Mouse (Mus musculus): ENCODE data around the gene Tead1. TPM values are rescaled to one million over a fixed set of nuclear protein-coding genes. Genes with fewer than 3 reads are reported as not detected.

The Tead1 gene
- polyA plus RNA-seq, 1 experiment = 210 TPM

GRCm38 (mm10) chr7:112823621-112824020, 144.5 kb downstream of the Tead1 start:
- H3K36me3 ChIP-seq (ENCODE audit: control insufficient read depth, insufficient read depth, low read length, poor library complexity, severe bottlenecking) = no peaks in the 10 kb centered on the region
- no peak overlapping the region for H3K4me3 ChIP-seq (ENCODE audit: low read depth, low read length)
- H3K9ac ChIP-seq (ENCODE audit: low read depth, poor library complexity, severe bottlenecking) = no peak overlapping the region
- H3K27me3 ChIP-seq (ENCODE audit: control insufficient read depth, insufficient read depth, low read length, poor library complexity, severe bottlenecking) = no peaks in the 10 kb centered on the region
- peak overlapping the region; percentile 17 for H3K27ac ChIP-seq (ENCODE audit: insufficient read depth, low read length)
- H3K4me1 ChIP-seq (ENCODE audit: control insufficient read depth, insufficient read depth, low read length) = peaks cover 10% of the 10 kb centered on the region
- TF ChIP-seq EP300 (IDR thresholded peaks at IDR 0.05; ENCODE audit: insufficient read depth, low read depth, low read length) (peak; percentile 87), POLR2A (IDR thresholded peaks at IDR 0.05; ENCODE audit: insufficient read depth, low read length) (no peak)
- no peaks in the 10 kb centered on the region for H3K9me3 ChIP-seq (replicated peaks; ENCODE audit: control insufficient read depth, insufficient read depth, low read length, poor library complexity, severe bottlenecking)

GRCm38 (mm10) chr7:112825339-112825781, 146.2 kb downstream of the Tead1 start:
- H3K9ac ChIP-seq (ENCODE audit: low read depth, poor library complexity, severe bottlenecking) = peak overlapping the region; percentile 62
- no peak overlapping the region; the same call in 1 of the 2 replicates for H3K4me3 ChIP-seq (ENCODE audit: low read depth, low read length)

GRCm38 (mm10) chr7:112826114-112826911, 147.2 kb downstream of the Tead1 start:
- Histone ChIP-seq H3K4me1 (ENCODE audit: control insufficient read depth, insufficient read depth, low read length) (peaks cover 13% of the 10 kb centered on the region), H3K9ac (ENCODE audit: low read depth, poor library complexity, severe bottlenecking) (peak overlapping the region; percentile 62), H3K27me3 (ENCODE audit: control insufficient read depth, insufficient read depth, low read length, poor library complexity, severe bottlenecking) (no peaks in the 10 kb centered on the region), H3K27ac (ENCODE audit: insufficient read depth, low read length) (peak overlapping the region; percentile 86), H3K36me3 (ENCODE audit: control insufficient read depth, insufficient read depth, low read length, poor library complexity, severe bottlenecking) (no peaks in the 10 kb centered on the region), H3K9me3 (replicated peaks; ENCODE audit: control insufficient read depth, insufficient read depth, low read length, poor library complexity, severe bottlenecking) (no peaks in the 10 kb centered on the region), H3K4me3 (ENCODE audit: low read depth, low read length) (peak overlapping the region; percentile 4; the same call in 1 of the 2 replicates)
- TF ChIP-seq POLR2A (IDR thresholded peaks at IDR 0.05; ENCODE audit: insufficient read depth, low read length) (no peak), EP300 (IDR thresholded peaks at IDR 0.05; ENCODE audit: insufficient read depth, low read depth, low read length) (no peak), CTCF (IDR thresholded peaks at IDR 0.05; ENCODE audit: low read depth, low read length) (no peak)

More at GRCm38 (mm10) chr7:112825339-112825781, 146.2 kb downstream of the Tead1 start:
- Histone ChIP-seq H3K27ac (ENCODE audit: insufficient read depth, low read length) (peak overlapping the region; percentile 86), H3K9me3 (replicated peaks; ENCODE audit: control insufficient read depth, insufficient read depth, low read length, poor library complexity, severe bottlenecking) (no peaks in the 10 kb centered on the region), H3K27me3 (ENCODE audit: control insufficient read depth, insufficient read depth, low read length, poor library complexity, severe bottlenecking) (no peaks in the 10 kb centered on the region), H3K36me3 (ENCODE audit: control insufficient read depth, insufficient read depth, low read length, poor library complexity, severe bottlenecking) (no peaks in the 10 kb centered on the region), H3K4me1 (ENCODE audit: control insufficient read depth, insufficient read depth, low read length) (peaks cover 13% of the 10 kb centered on the region)
- TF ChIP-seq CTCF (IDR thresholded peaks at IDR 0.05; ENCODE audit: low read depth, low read length) (no peak), POLR2A (IDR thresholded peaks at IDR 0.05; ENCODE audit: insufficient read depth, low read length) (no peak), EP300 (IDR thresholded peaks at IDR 0.05; ENCODE audit: insufficient read depth, low read depth, low read length) (no peak)

- TF ChIP-seq EP300 (IDR thresholded peaks at IDR 0.05; ENCODE audit: insufficient read depth, low read depth, low read length) (peak; percentile 80), CTCF (IDR thresholded peaks at IDR 0.05; ENCODE audit: low read depth, low read length) (no peak), POLR2A (IDR thresholded peaks at IDR 0.05; ENCODE audit: insufficient read depth, low read length) (no peak)
- H3K9ac ChIP-seq (ENCODE audit: low read depth, poor library complexity, severe bottlenecking) = no peak overlapping the region
- no peaks in the 10 kb centered on the region for H3K27me3 ChIP-seq (ENCODE audit: control insufficient read depth, insufficient read depth, low read length, poor library complexity, severe bottlenecking)
- H3K9me3 ChIP-seq (replicated peaks; ENCODE audit: control insufficient read depth, insufficient read depth, low read length, poor library complexity, severe bottlenecking) = no peaks in the 10 kb centered on the region
- H3K4me3 ChIP-seq (ENCODE audit: low read depth, low read length) = no peak overlapping the region
- peak overlapping the region; percentile 65 for H3K27ac ChIP-seq (ENCODE audit: insufficient read depth, low read length)
- no peaks in the 10 kb centered on the region for H3K36me3 ChIP-seq (ENCODE audit: control insufficient read depth, insufficient read depth, low read length, poor library complexity, severe bottlenecking)
- H3K4me1 ChIP-seq (ENCODE audit: control insufficient read depth, insufficient read depth, low read length) = peaks cover 15% of the 10 kb centered on the region
Measured at GRCm38 (mm10) chr7:112828016-112828695, 149.0 kb downstream of the Tead1 start.

- Histone ChIP-seq H3K27ac (ENCODE audit: insufficient read depth, low read length) (peak overlapping the region; percentile 16; the same call in 1 of the 2 replicates), H3K9ac (ENCODE audit: low read depth, poor library complexity, severe bottlenecking) (no peak overlapping the region), H3K27me3 (ENCODE audit: control insufficient read depth, insufficient read depth, low read length, poor library complexity, severe bottlenecking) (no peaks in the 10 kb centered on the region), H3K4me1 (ENCODE audit: control insufficient read depth, insufficient read depth, low read length) (peaks cover 16% of the 10 kb centered on the region), H3K4me3 (ENCODE audit: low read depth, low read length) (no peak overlapping the region), H3K9me3 (replicated peaks; ENCODE audit: control insufficient read depth, insufficient read depth, low read length, poor library complexity, severe bottlenecking) (no peaks in the 10 kb centered on the region), H3K36me3 (ENCODE audit: control insufficient read depth, insufficient read depth, low read length, poor library complexity, severe bottlenecking) (no peaks in the 10 kb centered on the region)
- TF ChIP-seq POLR2A (IDR thresholded peaks at IDR 0.05; ENCODE audit: insufficient read depth, low read length) = no peak
- TF ChIP-seq CTCF (IDR thresholded peaks at IDR 0.05; ENCODE audit: low read depth, low read length) = no peak
- no peak for TF ChIP-seq EP300 (IDR thresholded peaks at IDR 0.05; ENCODE audit: insufficient read depth, low read depth, low read length)
Measured at GRCm38 (mm10) chr7:112828696-112829022, 149.5 kb downstream of the Tead1 start.

GRCm38 (mm10) chr7:112830946-112831345, 151.8 kb downstream of the Tead1 start:
- Histone ChIP-seq H3K27ac (ENCODE audit: insufficient read depth, low read length) (0 out of 2 replicates have a peak overlapping the region, but pooled peaks have one; percentile 16), H3K9me3 (replicated peaks; ENCODE audit: control insufficient read depth, insufficient read depth, low read length, poor library complexity, severe bottlenecking) (no peaks in the 10 kb centered on the region), H3K27me3 (ENCODE audit: control insufficient read depth, insufficient read depth, low read length, poor library complexity, severe bottlenecking) (no peaks in the 10 kb centered on the region), H3K9ac (ENCODE audit: low read depth, poor library complexity, severe bottlenecking) (no peak overlapping the region), H3K36me3 (ENCODE audit: control insufficient read depth, insufficient read depth, low read length, poor library complexity, severe bottlenecking) (no peaks in the 10 kb centered on the region), H3K4me1 (ENCODE audit: control insufficient read depth, insufficient read depth, low read length) (peaks cover 16% of the 10 kb centered on the region), H3K4me3 (ENCODE audit: low read depth, low read length) (no peak overlapping the region)
- TF ChIP-seq CTCF (IDR thresholded peaks at IDR 0.05; ENCODE audit: low read depth, low read length) (no peak), POLR2A (IDR thresholded peaks at IDR 0.05; ENCODE audit: insufficient read depth, low read length) (no peak), EP300 (IDR thresholded peaks at IDR 0.05; ENCODE audit: insufficient read depth, low read depth, low read length) (no peak)
